Mouse (Mus musculus) left cerebral cortex, adult 8-10 months (tissue): Measurements from ENCODE around the gene Olfm1. TPM values are rescaled to one million over a fixed set of nuclear protein-coding genes. Genes with fewer than 3 reads are reported as not detected.

Experiments used
- DNase-seq, 2 experiments: peaks; one replicate each; pipeline ENCODE4 v3.0.0; 2022; ENCODE audit warnings: low spot score in 2 of 2
- total RNA-seq, 4 experiments: library from RNA; stranded (reverse); gene quantifications; 2 replicates each; pipeline ENCODE4 v1.2.4; 2022

Gene Olfm1
- 1,000 to 10,000 TPM; 1,109 to 1,183 (median 1,132) TPM for total RNA-seq

DNA sequence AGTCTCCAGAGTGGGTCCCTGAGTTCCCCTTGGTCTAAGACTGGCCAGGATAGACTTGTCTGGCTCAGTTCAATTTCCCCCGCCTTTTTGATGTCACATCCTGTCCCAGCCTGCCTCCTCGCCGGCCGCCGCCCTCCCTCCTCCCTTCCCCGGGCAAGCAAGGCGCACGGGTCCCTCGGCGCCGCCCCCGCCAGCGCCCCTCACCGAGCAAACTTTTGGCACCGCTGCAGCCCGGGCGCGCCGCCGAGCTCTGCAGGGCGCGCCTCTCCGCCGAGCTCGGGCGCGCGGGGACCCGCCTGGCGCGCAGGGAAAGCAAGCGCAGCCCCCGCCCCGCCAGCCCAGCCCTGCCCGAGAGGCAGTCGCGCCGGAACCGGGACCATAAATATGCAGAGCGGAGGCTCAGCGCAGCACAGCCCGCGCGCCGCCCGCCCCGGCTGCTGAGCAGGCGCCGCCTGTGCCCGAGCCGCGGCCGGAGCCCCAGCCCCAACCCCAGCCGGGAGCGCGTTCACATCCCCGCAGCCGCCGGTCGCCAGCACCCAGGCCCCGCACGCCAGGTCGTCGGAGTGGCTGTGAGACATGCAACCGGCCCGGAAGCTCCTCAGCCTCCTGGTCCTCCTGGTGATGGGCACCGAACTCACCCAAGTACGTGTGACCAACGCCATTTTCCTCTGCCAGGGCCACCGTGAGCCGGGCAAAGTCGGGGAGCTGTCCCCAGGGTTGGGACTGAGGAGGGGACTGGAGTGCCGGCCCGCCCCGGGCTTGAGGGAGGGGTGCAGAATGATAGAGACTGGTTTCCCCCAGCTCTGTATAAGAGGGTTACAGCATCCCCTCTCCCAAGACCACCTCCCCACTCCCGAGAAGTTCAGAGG, at the start of gene Olfm1:
TSS of gene Olfm1 (plus strand) at position 172 of the 869 bp plus-strand sequence.
- peak; percentile 70 to 78 for DNase-seq

DNA sequence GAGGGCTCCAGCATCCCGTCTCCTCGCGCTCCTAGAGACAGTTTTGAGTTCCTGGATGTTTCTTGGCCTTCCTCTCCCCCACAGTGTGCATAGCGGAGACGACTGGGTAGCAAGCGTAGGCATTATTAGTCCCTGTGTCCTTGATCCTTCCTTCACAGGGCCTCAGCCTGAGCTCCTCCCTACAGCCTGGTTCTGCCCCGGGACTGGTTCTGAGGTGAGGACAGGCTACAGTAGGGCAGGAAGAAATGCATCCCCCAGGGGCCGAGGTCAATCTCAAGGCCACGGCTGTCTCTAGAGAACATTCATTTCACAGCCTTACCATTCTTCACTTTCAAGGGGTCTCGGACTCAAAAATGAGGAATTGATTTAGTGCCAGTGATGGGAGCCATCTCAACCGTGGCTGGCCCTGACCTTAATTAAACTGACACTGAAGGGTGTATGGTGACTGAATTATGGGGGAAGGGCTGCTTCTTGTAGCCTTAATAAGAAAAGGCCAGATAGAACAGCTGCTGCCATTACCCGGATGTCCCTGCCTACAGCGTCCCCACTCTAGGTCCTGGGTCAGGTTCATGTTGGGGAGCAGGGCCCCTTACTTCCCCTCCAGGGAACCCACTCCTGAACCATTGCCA, 49.3 kb upstream of the Olfm1 start:
- no peak for DNase-seq

DNA sequence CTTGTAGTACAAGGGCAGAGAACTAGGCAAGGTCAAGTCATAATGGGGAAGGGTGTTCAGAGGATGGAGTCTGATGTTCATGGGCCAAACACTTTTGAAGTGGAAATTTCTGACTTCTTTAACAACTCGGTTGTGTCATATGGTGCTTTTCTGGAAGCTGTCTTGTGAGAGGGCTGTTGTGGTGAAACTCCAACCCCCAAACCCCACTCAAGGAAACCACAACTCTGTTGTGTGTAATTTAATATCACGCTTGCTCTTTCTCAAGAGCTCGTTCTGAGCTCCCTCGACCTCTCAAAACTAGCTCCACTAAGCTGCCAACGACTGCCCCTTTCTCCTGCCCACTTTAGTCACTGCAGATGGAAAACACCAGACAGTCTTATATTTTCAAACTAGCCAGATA, 47.1 kb upstream of the Olfm1 start:
- no peak for DNase-seq

DNA sequence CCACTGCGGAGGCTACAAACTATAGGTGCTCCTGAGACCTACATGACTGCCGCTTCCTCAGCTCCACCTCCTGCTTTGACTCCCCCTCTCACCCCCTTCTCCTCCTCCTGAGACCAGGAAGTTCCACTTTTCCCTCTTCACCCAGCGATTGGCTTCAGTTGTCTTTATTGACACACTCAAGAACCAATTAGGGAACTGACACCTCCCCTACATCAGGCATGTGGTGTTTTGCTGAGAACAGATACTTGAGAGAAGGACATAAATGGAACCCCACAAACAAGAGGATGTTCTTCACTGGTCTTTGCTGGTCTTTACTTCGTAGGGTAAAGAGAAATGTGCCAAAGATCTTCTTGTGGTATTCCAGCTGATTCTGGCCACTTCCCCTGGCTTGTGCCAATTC, 46.6 kb upstream of the Olfm1 start:
- DNase-seq, result no peak

DNA sequence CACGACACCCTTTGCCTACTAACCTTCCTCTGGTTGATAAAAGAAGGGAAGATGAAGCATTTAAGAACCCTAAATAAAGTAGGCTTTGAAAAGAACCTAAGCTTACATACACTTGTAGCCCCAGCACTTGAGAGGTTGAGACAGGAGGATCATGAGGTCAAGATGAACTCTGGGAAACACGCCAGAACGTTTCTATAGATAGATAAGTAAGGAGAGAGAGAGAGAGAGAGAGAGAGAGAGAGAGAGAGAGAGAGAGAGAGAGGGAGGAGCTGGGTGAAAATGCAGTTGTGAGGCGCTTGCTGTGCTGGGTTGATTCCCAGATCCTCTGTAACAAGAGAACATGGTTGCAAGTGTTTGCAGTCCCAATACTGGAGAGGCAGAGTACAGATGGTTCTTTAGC, 46.1 kb upstream of the Olfm1 start:
- DNase-seq, result no peak

DNA sequence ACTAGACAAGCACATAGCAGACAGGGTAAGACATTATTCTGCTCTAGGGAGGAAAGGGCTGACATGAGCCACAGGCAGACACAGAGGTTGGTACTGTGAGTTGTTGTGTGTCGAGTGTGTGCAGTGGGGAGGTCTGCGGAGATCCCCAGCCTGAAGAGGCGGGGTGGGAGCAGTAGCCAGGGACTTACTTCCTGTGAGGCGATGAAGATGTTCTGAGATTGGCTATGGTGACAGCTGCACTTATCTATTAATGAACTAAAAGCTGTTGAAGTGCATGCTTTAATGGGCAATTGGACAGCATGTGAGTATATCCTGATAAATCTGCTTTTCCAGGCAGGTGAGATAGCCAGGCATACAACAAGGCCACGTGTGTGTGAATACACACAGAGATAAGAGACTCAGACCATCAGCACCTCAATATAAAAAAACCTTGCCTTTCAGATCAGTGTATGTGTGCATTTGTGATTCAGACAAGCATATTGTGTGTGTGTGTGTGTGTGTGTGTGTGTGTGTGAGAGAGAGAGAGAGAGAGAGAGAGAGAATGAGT, 45.5 kb upstream of the Olfm1 start:
- DNase-seq, result no peak

DNA sequence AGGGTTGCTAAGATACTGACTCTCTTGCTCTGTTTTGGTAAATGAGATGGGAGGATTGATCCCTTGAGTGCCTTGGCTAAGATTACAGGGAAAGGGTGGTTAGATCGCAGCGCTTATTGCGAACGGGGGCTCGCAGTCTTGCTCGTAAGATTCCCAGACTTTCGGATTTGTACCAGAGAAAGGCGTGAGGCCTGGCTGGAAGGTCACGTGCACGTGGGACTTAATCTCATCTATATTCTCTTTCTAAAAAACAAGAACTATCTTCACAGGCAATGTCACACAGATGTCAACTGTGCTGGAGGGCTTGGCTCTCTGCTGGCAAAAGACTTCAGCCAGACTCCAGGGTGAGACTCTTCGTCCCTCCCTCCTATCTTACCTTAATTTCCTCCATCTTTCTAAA, 43.1 kb upstream of the Olfm1 start:
- DNase-seq, result no peak

DNA sequence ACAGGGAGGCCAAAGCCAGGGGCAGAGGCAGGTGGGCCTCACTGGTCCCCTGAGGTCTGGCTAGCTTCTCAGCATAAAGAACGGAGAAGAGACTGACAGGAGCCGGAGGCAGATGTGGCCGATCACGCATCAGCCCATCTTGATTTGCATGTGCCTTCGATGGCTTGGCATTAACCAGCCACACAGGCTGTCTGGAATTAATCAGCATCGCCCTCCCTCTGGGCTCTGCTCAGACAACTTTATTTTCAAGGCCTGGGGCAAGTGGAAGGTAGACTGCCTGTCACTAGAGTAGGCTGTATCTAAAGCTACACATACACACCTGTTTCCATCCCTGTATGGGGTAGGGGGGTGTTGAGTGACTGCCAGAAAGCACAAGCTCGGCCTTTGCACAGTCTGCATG, 32.2 kb upstream of the Olfm1 start:
- no peak for DNase-seq

DNA sequence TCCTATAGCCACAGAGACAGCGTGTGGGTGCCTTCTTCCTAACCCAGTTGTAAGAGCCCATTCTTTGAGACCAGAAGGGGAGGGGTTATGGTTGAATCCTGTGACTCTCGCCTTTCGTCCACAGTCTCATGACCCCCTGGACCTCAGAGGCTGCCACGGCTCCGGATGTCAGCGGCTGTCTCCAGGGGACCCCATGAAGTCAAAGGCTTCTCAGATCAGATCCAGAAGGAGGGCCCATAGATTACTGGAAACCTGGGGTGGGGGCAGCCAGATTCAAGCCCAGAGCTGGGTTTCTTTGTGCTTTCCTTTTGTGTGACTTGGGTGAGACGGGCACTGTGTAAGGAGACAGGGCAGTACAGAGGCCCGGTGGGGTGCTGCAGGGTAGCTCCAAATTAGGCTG, 27.2 kb upstream of the Olfm1 start:
- DNase-seq, result no peak

DNA sequence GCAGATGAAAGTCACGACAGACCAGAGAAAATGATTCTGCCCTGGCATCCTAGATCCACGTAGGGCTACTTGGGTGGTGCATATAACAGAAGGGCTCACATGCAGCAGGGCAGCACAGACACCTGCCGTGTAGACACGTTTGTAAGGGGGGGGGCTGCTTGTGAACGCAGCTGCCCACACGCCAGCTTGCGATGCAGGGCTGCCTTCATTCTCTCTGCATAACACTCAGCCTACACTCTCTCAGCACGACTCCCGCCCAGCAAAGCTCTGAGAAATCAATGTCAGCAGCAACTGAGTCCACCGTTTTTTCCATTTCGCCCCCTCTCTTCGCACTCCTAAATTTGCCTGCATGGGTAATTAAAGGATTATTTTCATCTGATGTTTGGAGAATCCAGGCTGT, 23.5 kb upstream of the Olfm1 start:
- DNase-seq, result peak; percentile 46 to 94

DNA sequence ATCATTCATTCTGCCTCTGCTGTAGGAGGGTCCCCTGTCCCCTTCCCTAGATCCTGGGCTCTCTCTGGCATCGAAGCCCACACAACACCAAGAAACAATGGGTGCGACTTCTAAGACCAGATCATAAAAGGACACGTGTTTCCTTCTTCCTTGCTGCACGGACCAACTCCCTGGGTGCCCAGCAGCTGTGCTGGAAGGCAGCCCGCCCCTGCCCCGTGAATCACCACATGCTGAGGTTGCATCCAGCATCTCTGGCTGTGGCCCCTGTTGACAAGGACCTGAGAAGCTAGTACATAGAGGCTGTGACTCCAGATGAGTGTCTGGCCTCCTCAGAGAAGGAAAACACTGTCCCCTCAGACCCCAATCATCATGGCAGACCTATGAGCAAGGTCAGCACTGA, 20.8 kb upstream of the Olfm1 start:
- DNase-seq, result no peak

DNA sequence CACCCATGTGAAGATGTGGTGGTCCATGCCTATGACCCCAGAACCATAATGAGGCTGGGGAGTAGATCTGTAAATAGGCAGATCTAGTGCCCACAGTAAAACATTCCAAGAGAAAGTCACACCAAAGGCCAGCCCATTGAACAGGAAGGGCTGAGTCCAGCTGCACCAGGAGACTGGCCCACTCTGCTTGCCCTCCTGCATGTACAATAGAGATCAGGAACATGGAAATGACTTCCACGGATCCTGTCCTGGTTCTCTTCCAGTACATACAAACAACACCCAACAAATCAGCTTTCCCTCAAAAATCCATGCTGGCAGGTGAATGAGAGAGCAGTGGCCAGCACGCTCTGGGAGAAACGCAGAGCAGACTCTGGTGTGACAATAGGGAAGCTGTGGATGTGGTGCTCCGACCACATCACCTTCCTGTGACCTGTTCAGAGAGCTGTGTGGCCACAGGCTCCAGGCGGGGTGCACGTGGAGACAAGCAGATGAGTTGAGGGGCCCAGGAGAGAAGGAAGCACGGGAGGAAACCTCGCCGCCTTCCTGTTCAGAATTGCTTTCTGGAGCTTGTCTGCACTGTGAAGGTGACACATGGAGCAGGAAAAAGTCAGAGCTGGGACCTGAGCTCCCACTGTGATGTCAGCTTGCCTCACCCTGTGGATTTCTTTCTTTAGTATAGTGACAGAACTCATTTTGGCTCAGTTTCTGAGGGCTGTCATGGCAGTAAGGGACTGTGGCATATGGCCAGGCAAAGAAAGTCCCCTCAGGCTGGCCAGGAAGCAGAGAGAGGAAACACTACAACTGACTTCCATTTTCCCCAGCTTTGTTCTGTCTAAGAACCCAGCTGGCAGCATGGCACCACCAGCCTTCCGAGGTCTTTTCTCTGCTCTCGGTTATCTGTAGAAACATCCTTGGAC, 19.3 kb upstream of the Olfm1 start:
- no peak for DNase-seq

DNA sequence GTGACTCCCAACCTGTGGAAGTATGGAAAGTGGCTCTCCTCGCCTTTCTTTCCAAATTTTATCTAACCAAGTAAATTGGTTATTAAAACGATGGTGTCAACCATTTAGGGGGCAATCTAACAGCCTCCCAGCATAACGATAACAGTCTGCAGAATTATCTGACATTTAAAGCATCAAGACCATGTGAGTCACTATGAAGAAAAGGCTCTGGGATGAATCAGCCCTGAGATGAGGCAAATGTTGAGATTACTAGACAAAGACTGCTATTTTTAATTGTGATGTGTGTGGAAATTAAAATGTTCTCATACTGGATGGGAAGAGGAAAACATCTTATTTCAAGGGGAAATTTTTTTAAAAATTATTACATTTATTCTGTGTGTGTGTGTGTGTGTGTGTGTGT, 18.4 kb upstream of the Olfm1 start:
- DNase-seq, result no peak

DNA sequence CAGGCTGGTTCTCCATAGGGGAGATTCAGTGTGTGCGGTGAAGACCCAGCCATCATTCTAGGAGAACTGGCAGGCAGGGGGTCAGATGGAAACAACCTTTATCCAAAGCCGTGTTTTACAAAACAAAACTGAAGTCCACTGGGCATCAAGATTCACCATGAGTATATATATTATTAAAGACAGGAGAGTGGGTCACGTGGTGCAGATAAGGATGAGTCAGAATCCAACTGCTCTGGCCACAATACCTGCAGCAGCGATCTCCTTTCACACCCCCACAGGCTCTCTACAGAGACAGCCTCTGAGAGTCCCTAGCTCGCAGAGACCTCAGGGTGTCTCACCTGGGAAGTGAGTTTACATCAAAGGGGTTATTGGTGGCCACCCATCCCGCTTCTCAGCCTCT, 14.2 kb upstream of the Olfm1 start:
- DNase-seq, result no peak

DNA sequence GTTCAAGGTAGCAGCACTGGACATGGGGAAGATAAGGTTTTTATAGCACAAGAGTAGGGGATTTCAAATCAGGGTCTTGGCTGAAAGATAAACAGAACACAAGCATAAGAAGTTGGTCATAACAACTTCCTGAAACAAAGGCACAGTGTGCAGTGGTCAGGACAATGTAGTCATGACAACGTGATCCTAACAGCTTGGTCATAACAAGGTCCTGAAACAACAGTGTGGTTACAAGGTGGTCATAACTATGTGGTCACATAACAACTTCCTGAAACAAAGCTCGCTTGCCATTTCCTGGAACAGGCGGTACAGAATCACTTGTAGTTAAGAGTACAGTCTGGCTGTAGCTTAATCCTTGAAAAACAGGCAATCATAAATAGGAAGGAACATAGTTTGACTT, 12.7 kb upstream of the Olfm1 start:
- DNase-seq, result no peak

DNA sequence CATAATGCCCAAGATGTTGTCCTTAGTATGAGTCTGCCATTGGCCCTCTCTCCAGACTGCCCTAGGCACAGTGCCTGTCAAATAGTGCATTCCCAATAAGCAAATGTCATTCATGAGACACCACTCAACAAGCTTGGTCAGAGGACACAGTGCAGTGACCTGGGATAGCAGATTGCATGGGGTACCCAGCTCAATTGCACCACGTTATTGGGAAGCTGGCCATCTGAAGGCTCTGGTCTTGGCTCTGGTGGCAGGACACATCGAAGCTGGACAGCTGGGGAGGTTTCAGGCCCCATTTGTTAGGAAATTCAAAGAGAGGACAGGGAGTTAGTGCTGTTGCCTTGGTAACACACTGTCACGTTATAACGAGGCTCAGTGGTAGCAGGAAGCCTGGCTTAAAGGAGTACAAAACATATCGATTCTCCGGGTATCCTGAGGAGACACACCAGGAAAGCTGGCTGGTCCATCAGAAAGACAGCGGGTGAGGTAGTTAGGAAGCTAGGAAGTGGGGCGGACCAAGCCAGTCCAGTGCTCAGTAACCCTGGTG, 4.3 kb upstream of the Olfm1 start:
- no peak for DNase-seq

DNA sequence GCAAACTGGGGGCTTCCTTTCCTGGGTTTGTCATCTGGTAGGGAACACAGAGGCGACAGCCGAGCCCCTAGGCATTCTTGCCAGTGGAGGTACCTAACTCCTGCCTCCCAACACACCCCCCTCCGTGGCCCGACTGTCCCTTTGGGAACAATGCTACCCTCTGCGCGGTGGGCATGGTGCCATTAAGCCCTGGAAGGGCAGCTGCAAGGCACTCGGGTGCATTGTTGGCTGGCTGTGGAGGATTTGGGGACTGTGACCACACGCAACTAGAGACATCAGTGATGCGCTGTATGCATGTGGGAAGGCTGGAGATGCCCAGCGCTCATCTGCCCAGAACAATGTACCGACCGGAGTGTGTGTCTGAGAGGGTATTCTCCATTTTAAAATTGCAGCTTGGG, 897 bp downstream of the Olfm1 start:
- DNase-seq, result no peak

DNA sequence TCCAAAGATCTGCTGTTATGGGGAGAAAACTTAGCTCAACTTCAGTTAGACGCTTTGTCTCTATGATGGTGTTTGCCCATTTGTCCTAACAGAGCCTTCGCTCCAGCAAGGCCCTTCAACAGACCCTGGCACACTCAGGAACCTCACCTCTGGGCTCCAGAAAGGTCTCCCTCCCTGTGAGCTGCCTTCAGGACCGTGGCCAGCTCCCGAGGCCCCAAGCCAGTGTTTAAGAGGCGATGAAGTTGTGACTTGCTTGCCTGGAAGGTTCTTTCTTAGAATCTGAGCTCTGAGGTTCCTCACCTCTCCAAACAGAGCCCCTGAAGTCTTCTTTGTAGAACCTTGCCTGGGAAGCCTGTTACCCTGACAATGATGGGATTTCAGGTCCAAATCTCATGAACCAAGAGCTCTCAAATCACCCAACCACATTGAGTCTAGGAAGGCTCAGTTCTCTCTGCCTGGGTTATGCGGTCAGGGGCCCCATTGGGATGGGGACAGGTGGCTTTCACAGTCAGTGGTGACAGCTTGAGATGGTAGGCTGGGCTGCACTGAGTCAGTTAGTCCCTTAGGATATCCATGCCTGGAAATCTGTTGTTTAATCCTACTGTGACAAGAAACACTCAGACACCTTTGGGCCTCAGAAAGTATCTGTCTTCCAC, 2.3 kb downstream of the Olfm1 start:
- DNase-seq, result no peak

DNA sequence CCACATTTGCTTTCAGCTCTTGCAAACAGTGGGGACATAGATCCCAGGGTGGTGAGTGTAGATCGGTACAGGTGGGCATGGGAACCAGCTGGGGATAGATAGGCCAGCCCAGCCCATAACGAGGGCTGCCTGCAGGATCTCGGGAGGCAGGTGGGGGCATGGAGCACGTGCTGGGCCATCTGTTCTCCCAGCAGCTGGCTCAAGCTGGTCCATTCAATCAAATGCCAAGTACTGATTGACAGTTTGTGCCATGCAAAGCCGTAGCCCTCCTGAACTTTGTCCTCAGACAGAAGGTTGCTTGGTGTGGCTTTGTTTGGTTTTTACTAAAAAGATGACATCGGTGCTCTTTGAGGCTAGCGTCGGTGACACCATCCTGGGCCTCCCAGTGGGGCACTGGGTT, 2.9 kb downstream of the Olfm1 start:
- DNase-seq, result no peak

DNA sequence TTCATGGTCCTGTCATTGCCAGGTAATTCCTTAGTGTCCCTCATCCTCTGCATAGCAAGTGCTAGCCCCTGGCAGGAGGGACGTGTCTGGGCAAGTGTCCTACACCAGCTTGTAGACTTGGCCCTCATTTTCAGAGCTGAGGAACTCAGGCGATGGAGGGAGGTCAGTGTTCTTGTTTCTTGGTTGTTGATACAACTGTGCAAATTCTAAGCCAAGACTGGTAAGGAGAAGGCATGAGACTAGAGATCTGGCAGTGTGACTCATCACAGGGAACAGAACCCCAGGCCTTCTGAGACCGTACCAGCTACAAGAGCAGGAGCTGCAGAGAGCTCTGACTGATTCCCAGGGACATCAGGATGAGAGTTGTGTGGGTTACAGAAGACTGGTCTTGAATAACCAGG, 8.6 kb downstream of the Olfm1 start:
- DNase-seq, result no peak

DNA sequence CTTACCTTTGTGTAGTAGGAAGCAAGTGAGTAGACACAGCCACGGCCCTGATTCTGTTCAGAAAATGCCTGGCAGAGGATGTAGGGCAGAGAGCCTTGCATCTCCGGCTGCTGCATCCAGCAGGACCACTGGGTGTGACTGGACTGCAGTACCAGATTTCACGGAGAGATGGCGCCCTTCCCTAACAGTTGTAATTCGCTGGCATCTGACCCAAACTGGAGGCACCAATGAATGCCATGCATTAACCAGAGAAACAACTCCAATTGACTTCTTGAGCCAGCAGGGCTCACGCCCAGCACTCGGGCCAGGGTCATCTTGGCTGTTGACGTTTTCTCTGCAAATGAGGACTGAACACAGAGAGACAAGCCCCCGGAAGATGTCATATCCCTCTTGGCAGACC, 11.4 kb downstream of the Olfm1 start:
- peak; percentile 82 to 99 for DNase-seq
